Mouse (Mus musculus): ENCODE results near the gene Tmem41b. TPM values are rescaled to one million over a fixed set of nuclear protein-coding genes. Genes with fewer than 3 reads are reported as not detected.

Gene Tmem41b
- polyA plus RNA-seq, 1 experiment from 2014 or later = 65.4 TPM

DNA sequence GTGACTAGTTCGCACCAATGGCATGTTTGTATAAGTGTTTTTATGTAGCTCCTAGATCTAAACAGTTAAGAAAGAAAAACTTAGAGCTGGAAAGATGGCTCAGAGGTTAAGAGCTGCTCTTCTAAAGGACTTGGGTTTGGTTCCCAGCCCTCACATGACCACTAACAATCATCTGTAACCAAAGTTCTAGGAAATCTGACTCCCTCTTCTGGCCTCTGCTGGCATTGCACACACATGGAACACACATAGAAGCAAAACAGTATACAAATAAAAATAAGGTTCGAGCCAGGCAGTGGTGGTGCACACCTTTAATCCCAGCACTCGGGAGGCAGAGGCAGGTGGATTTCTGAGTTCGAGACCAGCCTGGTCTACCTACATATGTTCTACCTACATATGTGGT is 23.0 kb downstream of the Tmem41b start:
- H3K9me3 ChIP-seq (ENCODE audit: control insufficient read depth, low read length) = 0 out of 2 replicates have a peak, but pooled peaks cover 2% of the 10 kb centered on the region
- H3K36me3 ChIP-seq (ENCODE audit: control insufficient read depth, insufficient read depth, low read length) = no peaks in the 10 kb centered on the region
- H3K27me3 ChIP-seq (ENCODE audit: control insufficient read depth, insufficient read depth, low read depth, low read length) = no peaks in the 10 kb centered on the region
- H3K4me1 ChIP-seq (replicated peaks; ENCODE audit: control insufficient read depth, insufficient read depth, low read length) = peaks cover 9% of the 10 kb centered on the region
- H3K4me3 ChIP-seq (ENCODE audit: low read length) = no peak overlapping the region
- WGBS = 90% methylated on average over 4 of the region's 4 CpGs
- ATAC-seq (ENCODE audit: low read depth) = no peak
- H3K4me2 ChIP-seq (ENCODE audit: low read depth, low read length) = no peak overlapping the region
- no peak overlapping the region for H3K9ac ChIP-seq (ENCODE audit: low read length)
- H3K27ac ChIP-seq (ENCODE audit: low read length) = no peak overlapping the region

DNA sequence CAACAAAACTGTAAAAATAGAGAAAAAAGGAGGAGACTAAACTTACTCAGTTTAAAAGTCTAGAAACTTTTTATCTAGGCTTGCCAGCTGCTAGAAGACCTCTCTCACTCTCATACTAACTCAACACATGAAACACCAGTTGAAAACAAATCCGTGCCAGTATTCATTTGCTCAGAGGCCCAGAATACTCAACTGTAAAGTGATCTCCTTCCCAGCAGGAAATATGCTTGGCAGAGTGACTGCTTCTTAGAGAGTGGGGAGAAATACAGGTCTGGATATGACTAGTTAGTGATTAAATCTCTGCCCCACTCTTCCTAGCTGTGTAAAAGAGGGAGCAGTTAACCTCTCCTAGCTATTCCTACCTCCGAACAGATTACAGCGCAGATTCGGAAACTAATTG is 24.1 kb downstream of the Tmem41b start:
- Histone ChIP-seq H3K9me3 (ENCODE audit: control insufficient read depth, low read length) (0 out of 2 replicates have a peak, but pooled peaks cover 2% of the 10 kb centered on the region), H3K27ac (ENCODE audit: low read length) (no peak overlapping the region), H3K9ac (ENCODE audit: low read length) (no peak overlapping the region), H3K36me3 (ENCODE audit: control insufficient read depth, insufficient read depth, low read length) (no peaks in the 10 kb centered on the region), H3K4me1 (replicated peaks; ENCODE audit: control insufficient read depth, insufficient read depth, low read length) (peaks cover 10% of the 10 kb centered on the region), H3K4me2 (ENCODE audit: low read depth, low read length) (no peak overlapping the region), H3K4me3 (ENCODE audit: low read length) (no peak overlapping the region), H3K27me3 (ENCODE audit: control insufficient read depth, insufficient read depth, low read depth, low read length) (no peaks in the 10 kb centered on the region)
- no peak for ATAC-seq (ENCODE audit: low read depth)
- WGBS = 67% methylated on average over 4 of the region's 4 CpGs

- Histone ChIP-seq H3K9ac (ENCODE audit: low read length) (no peak overlapping the region), H3K9me3 (ENCODE audit: control insufficient read depth, low read length) (0 out of 2 replicates have a peak, but pooled peaks cover 2% of the 10 kb centered on the region), H3K4me2 (ENCODE audit: low read depth, low read length) (no peak overlapping the region), H3K27me3 (ENCODE audit: control insufficient read depth, insufficient read depth, low read depth, low read length) (no peaks in the 10 kb centered on the region), H3K27ac (ENCODE audit: low read length) (no peak overlapping the region), H3K4me1 (replicated peaks; ENCODE audit: control insufficient read depth, insufficient read depth, low read length) (peaks cover 12% of the 10 kb centered on the region), H3K4me3 (ENCODE audit: low read length) (no peak overlapping the region), H3K36me3 (ENCODE audit: control insufficient read depth, insufficient read depth, low read length) (no peaks in the 10 kb centered on the region)
- WGBS = 57% methylated on average over 2 of the region's 2 CpGs
- no peak for ATAC-seq (ENCODE audit: low read depth)
Measured at GRCm38 (mm10) chr7:109961570-109961969, 25.2 kb downstream of the Tmem41b start.

- Histone ChIP-seq H3K4me1 (replicated peaks; ENCODE audit: control insufficient read depth, insufficient read depth, low read length) (peaks cover 16% of the 10 kb centered on the region), H3K4me2 (ENCODE audit: low read depth, low read length) (peak overlapping the region; percentile 79), H3K9ac (ENCODE audit: low read length) (peak overlapping the region; percentile 94), H3K27ac (ENCODE audit: low read length) (peak overlapping the region; percentile 89), H3K27me3 (ENCODE audit: control insufficient read depth, insufficient read depth, low read depth, low read length) (no peaks in the 10 kb centered on the region), H3K4me3 (ENCODE audit: low read length) (peak overlapping the region; percentile 84), H3K36me3 (ENCODE audit: control insufficient read depth, insufficient read depth, low read length) (no peaks in the 10 kb centered on the region), H3K9me3 (ENCODE audit: control insufficient read depth, low read length) (0 out of 2 replicates have a peak, but pooled peaks cover 2% of the 10 kb centered on the region)
- WGBS = 8% methylated on average over 13 of the region's 13 CpGs
- ATAC-seq (ENCODE audit: low read depth) = no peak
Measured at GRCm38 (mm10) chr7:109960613-109961154, 26.0 kb downstream of the Tmem41b start.

DNA sequence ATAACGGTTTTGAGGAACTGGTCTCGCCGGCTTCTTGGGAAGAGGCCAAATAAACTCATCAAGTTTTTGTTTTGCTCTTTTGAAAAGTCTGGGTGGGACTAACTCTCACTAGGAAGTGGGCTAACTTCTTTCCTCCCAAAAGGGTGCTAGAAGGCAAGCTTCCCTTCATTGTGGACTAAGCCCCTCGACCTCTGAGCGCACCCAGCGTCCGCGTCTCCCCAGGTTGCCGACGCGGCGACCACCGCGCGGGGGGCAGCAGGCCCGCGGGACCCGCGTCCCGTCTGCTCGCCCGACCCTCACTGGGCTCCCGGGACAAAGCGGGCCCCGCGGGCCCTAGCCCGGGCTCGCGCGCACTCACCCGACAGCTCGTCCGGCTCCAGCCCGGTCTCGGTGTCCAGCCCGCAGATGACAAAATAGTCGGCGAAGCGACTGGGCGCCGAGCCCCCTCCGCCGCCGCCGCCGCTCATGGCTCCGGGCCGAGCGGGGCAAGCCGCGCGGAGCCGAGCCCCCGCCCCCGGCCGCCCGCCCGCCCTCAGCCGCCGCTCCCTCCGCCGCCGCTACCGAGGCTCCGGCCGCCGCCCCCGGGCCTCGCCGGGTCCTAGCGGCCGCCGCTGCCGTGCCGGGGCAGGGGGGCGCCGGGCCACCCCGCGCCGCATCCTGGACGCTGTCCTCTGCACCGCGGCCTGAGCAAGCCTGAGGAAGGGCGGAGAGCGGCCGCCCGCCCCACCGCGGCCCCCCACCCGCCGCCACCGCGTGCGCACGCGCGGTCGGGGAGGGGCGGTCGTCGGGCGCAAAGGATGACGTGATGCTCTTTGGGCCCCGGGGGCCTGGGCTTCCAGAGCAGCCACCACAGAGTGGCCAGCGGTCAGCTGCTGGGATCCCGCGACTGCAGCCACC is 26.8 kb downstream of the Tmem41b start, which contains the start of gene Dennd5a:
Dennd5a (minus strand) TSS at position 755 of the 897 bp plus-strand sequence.
- H3K4me3 ChIP-seq (ENCODE audit: low read length) = peak within 1 kb of the TSS; percentile 84
- under 1% methylated on average over 78 of the region's 107 CpGs for WGBS

GRCm38 (mm10) chr7:109958843-109959715 is 27.6 kb downstream of the Tmem41b start:
- H3K9me3 ChIP-seq (ENCODE audit: control insufficient read depth, low read length) = 0 out of 2 replicates have a peak, but pooled peaks cover 2% of the 10 kb centered on the region
- H3K27me3 ChIP-seq (ENCODE audit: control insufficient read depth, insufficient read depth, low read depth, low read length) = no peaks in the 10 kb centered on the region
- H3K27ac ChIP-seq (ENCODE audit: low read length) = peak overlapping the region; percentile 89
- H3K4me3 ChIP-seq (ENCODE audit: low read length) = peak overlapping the region; percentile 84
- H3K9ac ChIP-seq (ENCODE audit: low read length) = peak overlapping the region; percentile 94
- H3K36me3 ChIP-seq (ENCODE audit: control insufficient read depth, insufficient read depth, low read length) = no peaks in the 10 kb centered on the region
- peaks cover 29% of the 10 kb centered on the region for H3K4me1 ChIP-seq (replicated peaks; ENCODE audit: control insufficient read depth, insufficient read depth, low read length)
- ATAC-seq (ENCODE audit: low read depth) = no peak; the same call in 1 of the 2 replicates
- H3K4me2 ChIP-seq (ENCODE audit: low read depth, low read length) = peak overlapping the region; percentile 79
- WGBS = 4% methylated on average over 18 of the region's 18 CpGs

More for the DNA sequence above, 26.8 kb downstream of the Tmem41b start, which contains the start of gene Dennd5a:
- H3K9ac ChIP-seq (ENCODE audit: low read length) = peak within 1 kb of the TSS; percentile 94
- H3K27ac ChIP-seq (ENCODE audit: low read length) = peak within 1 kb of the TSS; percentile 89
- no peaks in the 10 kb centered on the region for H3K27me3 ChIP-seq (ENCODE audit: control insufficient read depth, insufficient read depth, low read depth, low read length)
- ATAC-seq (ENCODE audit: low read depth) = peak; percentile 96
- peak within 1 kb of the TSS; percentile 79 for H3K4me2 ChIP-seq (ENCODE audit: low read depth, low read length)
- H3K9me3 ChIP-seq (ENCODE audit: control insufficient read depth, low read length) = 0 out of 2 replicates have a peak, but pooled peaks cover 2% of the 10 kb centered on the region
- peaks cover 22% of the 10 kb centered on the region for H3K4me1 ChIP-seq (replicated peaks; ENCODE audit: control insufficient read depth, insufficient read depth, low read length)
- H3K36me3 ChIP-seq (ENCODE audit: control insufficient read depth, insufficient read depth, low read length) = no peaks in the 10 kb centered on the region

DNA sequence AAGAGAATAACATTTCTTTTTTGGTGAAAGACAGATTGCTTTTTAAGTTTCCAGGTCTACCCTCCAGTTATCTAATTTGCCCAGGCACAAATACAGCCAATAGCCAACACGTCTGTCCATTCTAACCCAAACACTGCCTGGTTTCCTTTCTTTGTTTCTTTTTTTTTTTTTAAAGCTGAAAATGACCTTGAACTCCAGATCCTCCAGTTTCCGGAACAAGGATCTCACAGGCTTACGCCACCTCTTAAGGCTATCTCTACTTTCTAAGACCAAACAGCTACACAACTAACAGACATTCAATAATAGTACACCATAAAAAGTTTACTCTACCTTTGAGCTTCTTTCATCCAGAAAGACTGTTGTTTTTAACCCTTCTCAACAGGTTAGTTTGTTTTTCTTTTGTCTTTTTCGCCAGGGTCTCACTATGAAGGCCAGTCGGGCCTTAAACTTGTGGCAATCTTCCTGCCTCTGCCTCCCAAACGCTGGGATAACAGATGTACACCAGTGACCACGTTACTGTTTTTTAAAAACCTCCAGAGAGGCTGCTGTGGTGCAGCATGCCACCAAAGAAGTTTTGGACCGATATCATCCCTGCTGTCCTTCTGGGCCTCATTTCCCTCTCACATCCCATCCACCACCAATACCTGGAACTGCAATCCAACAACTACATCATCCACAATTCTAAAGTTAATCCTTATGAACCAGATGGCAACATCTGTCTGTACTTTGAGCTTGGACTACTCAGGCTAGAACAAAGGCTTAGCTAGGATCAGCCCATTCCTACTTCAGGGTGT is 28.5 kb downstream of the Tmem41b start:
- H3K4me3 ChIP-seq (ENCODE audit: low read length) = peak overlapping the region; percentile 84
- H3K9me3 ChIP-seq (ENCODE audit: control insufficient read depth, low read length) = no peaks in the 10 kb centered on the region
- WGBS = 56% methylated on average over 8 of the region's 8 CpGs
- 0 out of 2 replicates have a peak overlapping the region, but pooled peaks have one; percentile 0 for H3K27ac ChIP-seq (ENCODE audit: low read length)
- H3K27me3 ChIP-seq (ENCODE audit: control insufficient read depth, insufficient read depth, low read depth, low read length) = no peaks in the 10 kb centered on the region
- no peak for ATAC-seq (ENCODE audit: low read depth)
- H3K9ac ChIP-seq (ENCODE audit: low read length) = peak overlapping the region; percentile 94
- H3K36me3 ChIP-seq (ENCODE audit: control insufficient read depth, insufficient read depth, low read length) = no peaks in the 10 kb centered on the region
- peaks cover 29% of the 10 kb centered on the region for H3K4me1 ChIP-seq (replicated peaks; ENCODE audit: control insufficient read depth, insufficient read depth, low read length)
- H3K4me2 ChIP-seq (ENCODE audit: low read depth, low read length) = peak overlapping the region; percentile 79

DNA sequence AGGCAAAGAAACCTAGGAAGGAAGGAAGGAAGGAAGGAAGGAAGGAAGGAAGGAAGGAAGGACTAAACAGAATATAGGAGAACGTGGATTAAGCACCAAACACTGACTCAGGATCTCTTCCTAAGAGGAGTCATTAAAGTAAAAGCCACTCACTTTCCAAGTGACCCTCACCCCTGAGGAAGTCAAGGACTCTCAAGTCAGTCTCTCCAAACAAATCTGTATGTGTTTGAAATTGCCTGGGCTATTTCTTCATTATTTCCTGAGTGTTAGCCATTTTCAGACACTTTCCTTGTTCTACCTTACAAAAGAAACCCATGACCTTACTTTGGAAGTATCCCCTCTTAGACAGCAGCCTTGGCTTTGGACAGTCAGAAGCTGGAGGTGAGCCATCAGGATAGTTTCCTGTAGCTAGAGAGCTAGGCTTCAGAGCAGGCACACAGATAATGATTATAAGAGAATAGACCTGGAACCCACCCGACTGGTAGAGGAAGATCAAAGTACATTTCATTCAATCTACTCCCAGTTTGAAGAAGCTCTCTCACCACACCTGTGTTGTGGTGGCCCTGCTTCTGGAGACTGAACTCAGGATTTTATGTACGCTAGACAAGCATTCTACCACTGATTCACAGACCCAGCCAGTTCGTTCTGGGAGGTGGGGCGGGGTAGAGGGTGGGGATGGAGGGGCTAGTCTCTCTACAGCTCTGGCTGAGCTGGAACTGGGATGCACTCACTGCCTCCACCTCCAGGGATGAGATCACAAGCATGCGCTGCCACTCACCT is 31.9 kb downstream of the Tmem41b start:
- Histone ChIP-seq H3K27me3 (ENCODE audit: control insufficient read depth, insufficient read depth, low read depth, low read length) (no peaks in the 10 kb centered on the region), H3K9ac (ENCODE audit: low read length) (no peak overlapping the region), H3K36me3 (ENCODE audit: control insufficient read depth, insufficient read depth, low read length) (no peaks in the 10 kb centered on the region), H3K4me2 (ENCODE audit: low read depth, low read length) (no peak overlapping the region), H3K4me3 (ENCODE audit: low read length) (no peak overlapping the region), H3K9me3 (ENCODE audit: control insufficient read depth, low read length) (no peaks in the 10 kb centered on the region), H3K4me1 (replicated peaks; ENCODE audit: control insufficient read depth, insufficient read depth, low read length) (peaks cover 31% of the 10 kb centered on the region), H3K27ac (ENCODE audit: low read length) (peak overlapping the region; percentile 69)
- 38% methylated on average over 6 of the region's 6 CpGs for WGBS
- 0 out of 2 replicates have a peak, but pooled peaks have one; percentile 30 for ATAC-seq (ENCODE audit: low read depth)
